Mouse (Mus musculus): ENCODE results near the gene Bbof1. TPM values are rescaled to one million over a fixed set of nuclear protein-coding genes. Genes with fewer than 3 reads are reported as not detected.
A peak's percentile ranks its signal among the peaks of the same experiment; 100 is the strongest.

The Bbof1 gene
- polyA plus RNA-seq, 1 experiment from 2014 or later, result 0.94 TPM

DNA sequence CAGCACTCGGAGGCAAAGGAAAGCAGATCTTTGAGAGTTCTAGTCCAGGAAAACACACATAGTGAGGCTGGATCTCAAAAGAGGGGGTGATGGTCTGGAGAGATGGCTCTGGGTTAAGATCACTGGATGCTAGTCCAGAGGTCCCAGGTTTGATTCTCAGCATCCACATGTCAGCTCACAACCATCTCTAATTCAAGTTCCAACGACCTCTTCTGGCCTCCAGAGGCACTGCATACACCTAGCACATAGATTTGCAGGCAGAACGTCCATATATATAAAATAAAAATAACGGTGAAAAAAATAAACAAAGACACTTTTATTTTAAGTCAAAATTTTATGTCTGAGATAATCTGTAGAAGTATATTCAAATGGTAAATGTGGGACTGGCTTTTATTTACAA, 1.6 kb upstream of the Bbof1 start:
- no peaks in the 10 kb centered on the region for H3K36me3 ChIP-seq
- 63% methylated on average over 4 of the region's 4 CpGs for WGBS
- H3K4me3 ChIP-seq, result no peak overlapping the region
- H3K27ac ChIP-seq (replicated peaks), result no peak overlapping the region
- peaks cover 16% of the 10 kb centered on the region for H3K4me1 ChIP-seq
- no peaks in the 10 kb centered on the region for H3K9me3 ChIP-seq (replicated peaks)
- no peak for DNase-seq (ENCODE audit: low spot score)
- H3K27me3 ChIP-seq (ENCODE audit: low read depth, poor library complexity, severe bottlenecking), result peaks cover 17% of the 10 kb centered on the region

- peaks cover 16% of the 10 kb centered on the region for H3K4me1 ChIP-seq
- no peaks in the 10 kb centered on the region for H3K36me3 ChIP-seq
- H3K4me3 ChIP-seq, result peak overlapping the region; percentile 85
- H3K27me3 ChIP-seq (ENCODE audit: low read depth, poor library complexity, severe bottlenecking), result peaks cover 17% of the 10 kb centered on the region
- peak overlapping the region; percentile 90 for H3K27ac ChIP-seq (replicated peaks)
- H3K9me3 ChIP-seq (replicated peaks), result no peaks in the 10 kb centered on the region
- 2% methylated on average over 49 of the region's 52 CpGs for WGBS
- DNase-seq (ENCODE audit: low spot score), result no peak
Measured at GRCm38 (mm10) chr12:84407874-84408818, 725 bp upstream of the Bbof1 start.

DNA sequence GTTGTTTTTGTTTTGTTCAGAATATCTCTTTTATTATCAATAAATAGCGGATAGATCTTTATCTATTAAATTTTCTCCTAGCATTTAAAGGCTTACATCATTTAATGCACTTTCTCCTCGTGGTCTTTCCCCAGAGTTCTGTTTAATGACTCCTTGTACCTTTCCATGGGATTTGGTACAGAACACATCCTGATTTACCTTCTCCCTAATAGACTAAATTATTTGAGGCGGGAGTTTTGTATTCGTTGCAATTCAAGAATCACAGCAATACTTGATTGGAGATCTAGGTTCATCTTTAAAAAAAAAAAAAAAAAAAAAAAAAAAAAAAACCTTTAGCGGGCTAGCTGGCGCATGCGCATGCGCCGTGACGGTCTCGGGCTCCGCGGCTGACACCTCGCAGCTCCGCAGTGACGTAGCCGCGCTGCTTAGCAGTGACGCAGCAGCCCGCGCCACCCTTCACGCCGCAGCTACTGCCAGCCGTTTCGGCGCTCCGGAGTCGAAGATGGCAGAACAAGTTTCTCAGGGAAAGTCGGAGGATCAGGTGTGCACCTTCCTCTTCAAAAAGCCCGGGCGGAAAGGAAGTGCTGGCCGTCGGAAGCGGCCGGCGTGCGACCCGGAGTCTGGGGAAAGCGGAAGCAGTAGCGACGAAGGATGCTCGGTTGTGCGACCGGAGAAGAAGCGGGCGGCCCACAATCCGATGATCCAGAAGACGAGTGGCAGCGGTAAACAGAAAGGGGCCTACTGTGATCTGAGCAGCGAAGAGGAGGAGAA, 8.1 kb downstream of the Bbof1 start, which contains the start of gene Rnf113a2:
Gene Rnf113a2 (plus strand): TSS at position 363 of the 771 bp plus-strand sequence.
- DNase-seq (ENCODE audit: low spot score), result peak; percentile 82
- peaks cover 8% of the 10 kb centered on the region; the same call in 1 of the 2 replicates for H3K36me3 ChIP-seq
- H3K27ac ChIP-seq (replicated peaks), result peak within 1 kb of the TSS; percentile 86
- peak within 1 kb of the TSS; percentile 64 for H3K4me3 ChIP-seq
- H3K27me3 ChIP-seq (ENCODE audit: low read depth, poor library complexity, severe bottlenecking), result peaks cover 13% of the 10 kb centered on the region
- 3% methylated on average over 50 of the region's 50 CpGs for WGBS
- 0 out of 2 replicates have a peak, but pooled peaks cover 7% of the 10 kb centered on the region for H3K9me3 ChIP-seq (replicated peaks)
- H3K4me1 ChIP-seq, result peaks cover 9% of the 10 kb centered on the region

DNA sequence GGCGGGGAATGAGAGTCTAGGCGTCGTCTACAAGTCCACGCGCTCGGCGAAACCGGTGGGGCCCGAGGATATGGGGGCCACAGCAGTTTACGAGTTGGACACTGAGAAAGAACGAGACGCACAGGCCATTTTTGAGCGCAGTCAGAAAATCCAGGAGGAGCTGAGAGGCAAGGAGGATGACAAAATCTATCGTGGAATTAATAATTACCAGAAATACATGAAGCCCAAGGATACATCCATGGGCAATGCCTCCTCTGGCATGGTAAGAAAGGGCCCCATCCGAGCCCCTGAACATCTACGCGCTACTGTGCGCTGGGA, 8.7 kb downstream of the Bbof1 start:
- 38% methylated on average over 18 of the region's 18 CpGs for WGBS
- peaks cover 8% of the 10 kb centered on the region; the same call in 1 of the 2 replicates for H3K36me3 ChIP-seq
- peaks cover 9% of the 10 kb centered on the region for H3K4me1 ChIP-seq
- peak overlapping the region; percentile 86 for H3K27ac ChIP-seq (replicated peaks)
- 0 out of 2 replicates have a peak, but pooled peaks cover 7% of the 10 kb centered on the region for H3K9me3 ChIP-seq (replicated peaks)
- H3K27me3 ChIP-seq (ENCODE audit: low read depth, poor library complexity, severe bottlenecking), result peaks cover 13% of the 10 kb centered on the region
- DNase-seq (ENCODE audit: low spot score), result no peak
- H3K4me3 ChIP-seq, result peak overlapping the region; percentile 64

GRCm38 (mm10) chr12:84423990-84424389, 15.1 kb downstream of the Bbof1 start:
- no peaks in the 10 kb centered on the region for H3K36me3 ChIP-seq
- no peaks in the 10 kb centered on the region for H3K27me3 ChIP-seq (ENCODE audit: low read depth, poor library complexity, severe bottlenecking)
- no peak overlapping the region for H3K4me3 ChIP-seq
- WGBS, result 51% methylated on average over 3 of the region's 3 CpGs
- no peak overlapping the region for H3K27ac ChIP-seq (replicated peaks)
- H3K9me3 ChIP-seq (replicated peaks), result no peaks in the 10 kb centered on the region
- no peaks in the 10 kb centered on the region for H3K4me1 ChIP-seq
- no peak for DNase-seq (ENCODE audit: low spot score)

DNA sequence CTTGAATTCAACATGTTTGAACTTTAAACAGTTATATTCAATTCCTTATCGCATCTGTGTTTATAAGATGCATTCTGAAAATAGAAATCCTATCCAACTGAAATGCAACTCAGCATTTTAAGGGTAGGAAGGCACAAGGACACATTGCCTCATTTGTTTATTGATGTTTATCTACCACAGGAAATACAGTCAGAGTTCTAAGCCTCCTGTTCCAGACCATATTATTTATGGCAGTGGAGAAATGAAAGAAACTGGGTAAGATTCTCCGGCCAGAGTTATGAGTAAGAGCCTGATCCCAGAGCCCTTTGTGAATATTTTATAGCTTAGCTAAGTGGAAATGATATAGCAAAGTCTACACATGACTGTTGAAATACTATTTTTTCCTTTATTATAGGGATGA, 21.0 kb downstream of the Bbof1 start:
- Histone ChIP-seq H3K4me3 (no peak overlapping the region), H3K27ac (replicated peaks) (no peak overlapping the region), H3K36me3 (no peaks in the 10 kb centered on the region), H3K4me1 (no peaks in the 10 kb centered on the region), H3K9me3 (replicated peaks) (no peaks in the 10 kb centered on the region), H3K27me3 (ENCODE audit: low read depth, poor library complexity, severe bottlenecking) (no peaks in the 10 kb centered on the region)
- 91% methylated on average over 2 of the region's 2 CpGs for WGBS
- DNase-seq (ENCODE audit: low spot score), result no peak

- no peaks in the 10 kb centered on the region for H3K4me1 ChIP-seq
- no peaks in the 10 kb centered on the region for H3K27me3 ChIP-seq (ENCODE audit: low read depth, poor library complexity, severe bottlenecking)
- H3K36me3 ChIP-seq, result no peaks in the 10 kb centered on the region
- H3K27ac ChIP-seq (replicated peaks), result no peak overlapping the region
- WGBS, result 83% methylated on average over 2 of the region's 2 CpGs
- no peak overlapping the region for H3K4me3 ChIP-seq
- no peaks in the 10 kb centered on the region for H3K9me3 ChIP-seq (replicated peaks)
- DNase-seq (ENCODE audit: low spot score), result no peak
Measured at GRCm38 (mm10) chr12:84438697-84439096, 29.8 kb downstream of the Bbof1 start.

- no peaks in the 10 kb centered on the region for H3K9me3 ChIP-seq (replicated peaks)
- H3K4me1 ChIP-seq, result no peaks in the 10 kb centered on the region
- H3K27ac ChIP-seq (replicated peaks), result no peak overlapping the region
- no peak overlapping the region for H3K4me3 ChIP-seq
- DNase-seq (ENCODE audit: low spot score), result no peak
- WGBS, result 72% methylated on average over 4 of the region's 4 CpGs
- no peaks in the 10 kb centered on the region for H3K36me3 ChIP-seq
- no peaks in the 10 kb centered on the region for H3K27me3 ChIP-seq (ENCODE audit: low read depth, poor library complexity, severe bottlenecking)
Measured at GRCm38 (mm10) chr12:84442526-84442925, 33.7 kb downstream of the Bbof1 start.

DNA sequence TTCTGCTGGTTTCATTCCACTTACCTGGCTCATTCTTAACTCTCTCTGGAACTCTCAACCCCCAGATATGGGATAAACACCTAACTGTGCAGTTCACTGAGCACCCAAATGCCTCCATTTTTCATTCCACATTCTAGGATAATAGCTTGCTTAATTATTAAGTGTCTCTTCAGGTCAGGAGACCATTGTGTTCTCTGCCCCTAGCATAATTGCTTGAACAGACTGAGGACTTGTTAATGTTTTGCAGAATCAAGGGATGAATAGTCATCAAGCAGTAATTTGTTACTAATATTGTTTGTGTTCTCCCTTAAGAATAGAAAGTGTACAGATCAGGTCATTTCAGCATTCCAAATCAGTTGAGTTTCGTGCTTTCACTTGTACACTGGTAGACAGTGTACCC, 38.5 kb downstream of the Bbof1 start:
- Histone ChIP-seq H3K27me3 (ENCODE audit: low read depth, poor library complexity, severe bottlenecking) (peaks cover 4% of the 10 kb centered on the region; the same call in 1 of the 2 replicates), H3K4me3 (no peak overlapping the region), H3K36me3 (no peaks in the 10 kb centered on the region), H3K9me3 (replicated peaks) (no peaks in the 10 kb centered on the region), H3K27ac (replicated peaks) (no peak overlapping the region), H3K4me1 (peaks cover 15% of the 10 kb centered on the region)
- WGBS, result 92% methylated on average over 1 of the region's 1 CpGs
- no peak for DNase-seq (ENCODE audit: low spot score)

DNA sequence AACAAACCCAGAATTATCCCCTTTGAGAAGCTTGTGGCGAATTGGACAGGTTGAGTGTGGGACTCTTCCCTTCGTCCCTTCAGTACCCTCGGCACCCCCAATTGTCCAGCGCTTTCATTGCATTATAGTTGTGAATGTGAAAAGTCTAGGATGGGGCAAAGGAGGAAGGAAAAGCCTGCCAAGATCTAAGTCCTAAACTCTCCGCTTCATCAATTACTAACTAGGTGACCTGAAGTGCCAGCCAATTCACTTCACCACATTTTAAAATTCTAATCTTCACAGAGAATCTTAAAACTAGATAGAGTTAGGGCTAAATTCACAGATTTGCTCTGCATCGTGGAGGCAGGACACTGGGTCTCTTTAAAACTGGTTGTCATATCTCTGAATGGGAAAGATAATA, 39.3 kb downstream of the Bbof1 start:
- H3K4me3 ChIP-seq, result no peak overlapping the region
- H3K4me1 ChIP-seq, result peaks cover 23% of the 10 kb centered on the region
- no peaks in the 10 kb centered on the region for H3K36me3 ChIP-seq
- no peak overlapping the region for H3K27ac ChIP-seq (replicated peaks)
- WGBS, result 83% methylated on average over 6 of the region's 6 CpGs
- DNase-seq (ENCODE audit: low spot score), result no peak
- peaks cover 4% of the 10 kb centered on the region; the same call in 1 of the 2 replicates for H3K27me3 ChIP-seq (ENCODE audit: low read depth, poor library complexity, severe bottlenecking)
- H3K9me3 ChIP-seq (replicated peaks), result no peaks in the 10 kb centered on the region

GRCm38 (mm10) chr12:84449887-84450286, 41.0 kb downstream of the Bbof1 start:
- 55% methylated on average over 10 of the region's 10 CpGs for WGBS
- Histone ChIP-seq H3K27ac (replicated peaks) (no peak overlapping the region), H3K4me1 (peaks cover 23% of the 10 kb centered on the region), H3K27me3 (ENCODE audit: low read depth, poor library complexity, severe bottlenecking) (peaks cover 4% of the 10 kb centered on the region; the same call in 1 of the 2 replicates), H3K9me3 (replicated peaks) (no peaks in the 10 kb centered on the region), H3K36me3 (0 out of 2 replicates have a peak, but pooled peaks cover 3% of the 10 kb centered on the region), H3K4me3 (peak overlapping the region; percentile 84)
- no peak for DNase-seq (ENCODE audit: low spot score)

- WGBS, result under 1% methylated on average over 6 of the region's 6 CpGs
- peak overlapping the region; percentile 84 for H3K4me3 ChIP-seq
- peaks cover 4% of the 10 kb centered on the region; the same call in 1 of the 2 replicates for H3K27me3 ChIP-seq (ENCODE audit: low read depth, poor library complexity, severe bottlenecking)
- H3K27ac ChIP-seq (replicated peaks), result peak overlapping the region; percentile 71
- H3K36me3 ChIP-seq, result 0 out of 2 replicates have a peak, but pooled peaks cover 3% of the 10 kb centered on the region
- peaks cover 23% of the 10 kb centered on the region for H3K4me1 ChIP-seq
- H3K9me3 ChIP-seq (replicated peaks), result no peaks in the 10 kb centered on the region
- DNase-seq (ENCODE audit: low spot score), result no peak
Measured at GRCm38 (mm10) chr12:84450351-84450717, 41.5 kb downstream of the Bbof1 start.

All from midbrain, embryonic 10.5 days (tissue).